Mouse (Mus musculus) neural tube, embryonic 11.5 days (tissue): ENCODE results near the gene Dcun1d3. TPM values are rescaled to one million over a fixed set of nuclear protein-coding genes. Genes with fewer than 3 reads are reported as not detected.
A peak's percentile ranks its signal among the peaks of the same experiment; 100 is the strongest.

Experiments
- ATAC-seq: fragments of 200-750 bp; cut with Nextera tagmentation; 2 replicates; pipeline ENCODE4 v1.8.0; 2017; ENCODE audit warnings: moderate number of reproducible peaks, mild to moderate bottlenecking, moderate TSS enrichment, moderate library complexity; ENCODE audit not compliant: insufficient read depth, low FRiP score, low TSS enrichment
- DNase-seq: peaks from one replicate; pipeline ENCODE4 v3.0.0-alpha.2; 2015; ENCODE audit warnings: low spot score
- H3K27ac ChIP-seq: fragments of 300-500 bp; sonication (generic); 2 replicates; pipeline ENCODE4 v1.5.1; 2014; ENCODE audit warnings: low read depth, mild to moderate bottlenecking, low read length
- H3K27me3 ChIP-seq: fragments of 300-500 bp; sonication (generic); 2 replicates; pipeline ENCODE4 v1.6.1; 2014; ENCODE audit warnings: mild to moderate bottlenecking, low read length, mixed read lengths; ENCODE audit not compliant: control insufficient read depth, insufficient read depth
- H3K36me3 ChIP-seq: fragments of 300-500 bp; sonication (generic); 2 replicates; pipeline ENCODE4 v1.6.1; 2014; ENCODE audit warnings: mild to moderate bottlenecking, low read length, moderate library complexity, mixed read lengths; ENCODE audit not compliant: control insufficient read depth, insufficient read depth
- H3K4me1 ChIP-seq: fragments of 300-500 bp; sonication (generic); 2 replicates; pipeline ENCODE4 v1.6.1; 2014; ENCODE audit warnings: low read length, mixed read lengths; ENCODE audit not compliant: control insufficient read depth, insufficient read depth
- H3K4me2 ChIP-seq: fragments of 300-500 bp; sonication (generic); 2 replicates; pipeline ENCODE4 v1.6.1; 2014; ENCODE audit warnings: low read depth, mild to moderate bottlenecking, moderate library complexity
- H3K4me3 ChIP-seq: fragments of 300-500 bp; sonication (generic); 2 replicates; pipeline ENCODE4 v1.5.1; 2014; ENCODE audit warnings: low read depth, low read length
- H3K9ac ChIP-seq: fragments of 300-500 bp; sonication (generic); 2 replicates; pipeline ENCODE4 v1.6.1; 2014; ENCODE audit warnings: mild to moderate bottlenecking, low read length
- H3K9me3 ChIP-seq: fragments of 300-500 bp; sonication (generic); 2 replicates; pipeline ENCODE4 v1.6.1; 2016; ENCODE audit warnings: low read length; ENCODE audit not compliant: control insufficient read depth
- WGBS: fragments of 180-500 bp; shearing (Covaris S2); extraction: QIAGEN DNeasy Blood & Tissue Kit; methylation state at CpG from one replicate; pipeline ENCODE4 v1.1.7; 2014; 5-methylcytosine and 5-hydroxymethylcytosine counted together
- polyA plus RNA-seq: library from polyadenylated mRNA; unstranded; fragments of >200 nt; fragmentation: Nextera tagmentation; extraction: Ambion mirVana; gene quantifications from 2 replicates; pipeline ENCODE4 v1.2.1, GENCODE M21; 2014

Dcun1d3 gene
- 10.7 and 14.0 TPM in 2 replicates for polyA plus RNA-seq

- ATAC-seq = peak; percentile 98
- Histone ChIP-seq H3K4me1 (peaks cover 17% of the 10 kb centered on the region), H3K27me3 (no peaks in the 10 kb centered on the region), H3K27ac (peak within 1 kb of the TSS; percentile 96), H3K4me3 (peak within 1 kb of the TSS; percentile 69), H3K4me2 (peak within 1 kb of the TSS; percentile 76), H3K9me3 (no peaks in the 10 kb centered on the region), H3K36me3 (no peaks in the 10 kb centered on the region), H3K9ac (peak within 1 kb of the TSS; percentile 83)
- WGBS = under 1% methylated on average over 57 of the region's 63 CpGs
- peak; percentile 98 for DNase-seq
These were observed at the start of gene Dcun1d3, which contains the start of gene Lyrm1 for GRCm38 (mm10) chr7:119895639-119896512. Gene Dcun1d3 (minus strand): TSS chr7:119896298. Gene Lyrm1 (plus strand): TSS chr7:119895861.

- no peak overlapping the region for H3K27ac ChIP-seq
- H3K36me3 ChIP-seq = no peaks in the 10 kb centered on the region
- no peaks in the 10 kb centered on the region for H3K9me3 ChIP-seq
- DNase-seq (no peak), ATAC-seq (no peak)
- no peak overlapping the region for H3K4me2 ChIP-seq
- no peak overlapping the region for H3K4me3 ChIP-seq
- WGBS = 61% methylated on average over 2 of the region's 2 CpGs
- H3K4me1 ChIP-seq = no peaks in the 10 kb centered on the region
- H3K9ac ChIP-seq = no peak overlapping the region
- no peaks in the 10 kb centered on the region for H3K27me3 ChIP-seq
These were observed 45.5 kb upstream of the Dcun1d3 start for GRCm38 (mm10) chr7:119941569-119941968.

GRCm38 (mm10) chr7:119937036-119937435 lies 40.9 kb upstream of the Dcun1d3 start:
- Histone ChIP-seq H3K9ac (no peak overlapping the region), H3K4me3 (no peak overlapping the region), H3K4me2 (no peak overlapping the region), H3K27me3 (no peaks in the 10 kb centered on the region), H3K36me3 (no peaks in the 10 kb centered on the region), H3K4me1 (no peaks in the 10 kb centered on the region), H3K27ac (no peak overlapping the region), H3K9me3 (no peaks in the 10 kb centered on the region)
- ATAC-seq = no peak
- 59% methylated on average over 5 of the region's 5 CpGs for WGBS
- DNase-seq = no peak

GRCm38 (mm10) chr7:119936321-119936720 lies 40.2 kb upstream of the Dcun1d3 start:
- Histone ChIP-seq H3K27ac (no peak overlapping the region), H3K4me1 (no peaks in the 10 kb centered on the region), H3K27me3 (no peaks in the 10 kb centered on the region), H3K36me3 (no peaks in the 10 kb centered on the region), H3K4me3 (no peak overlapping the region), H3K4me2 (no peak overlapping the region), H3K9me3 (no peaks in the 10 kb centered on the region), H3K9ac (no peak overlapping the region)
- no peak for ATAC-seq
- DNase-seq = no peak

GRCm38 (mm10) chr7:119928783-119929440 lies 32.8 kb upstream of the Dcun1d3 start:
- Histone ChIP-seq H3K9ac (no peak overlapping the region), H3K4me1 (no peaks in the 10 kb centered on the region), H3K27ac (no peak overlapping the region), H3K4me2 (no peak overlapping the region), H3K4me3 (no peak overlapping the region), H3K36me3 (no peaks in the 10 kb centered on the region), H3K27me3 (no peaks in the 10 kb centered on the region), H3K9me3 (no peaks in the 10 kb centered on the region)
- ATAC-seq (no peak), DNase-seq (no peak)
- WGBS = 71% methylated on average over 2 of the region's 2 CpGs

- Histone ChIP-seq H3K9me3 (no peaks in the 10 kb centered on the region), H3K27ac (no peak overlapping the region), H3K4me2 (no peak overlapping the region), H3K4me3 (no peak overlapping the region), H3K27me3 (no peaks in the 10 kb centered on the region), H3K4me1 (no peaks in the 10 kb centered on the region), H3K36me3 (no peaks in the 10 kb centered on the region), H3K9ac (no peak overlapping the region)
- 83% methylated on average over 4 of the region's 4 CpGs for WGBS
- no peak for DNase-seq
- ATAC-seq = no peak
These were observed 25.0 kb upstream of the Dcun1d3 start for GRCm38 (mm10) chr7:119921054-119921453.

- ATAC-seq (no peak), DNase-seq (no peak)
- H3K4me2 ChIP-seq = no peak overlapping the region
- no peaks in the 10 kb centered on the region for H3K27me3 ChIP-seq
- WGBS = 68% methylated on average over 2 of the region's 2 CpGs
- no peak overlapping the region for H3K9ac ChIP-seq
- no peaks in the 10 kb centered on the region for H3K4me1 ChIP-seq
- H3K4me3 ChIP-seq = no peak overlapping the region
- no peak overlapping the region for H3K27ac ChIP-seq
- no peaks in the 10 kb centered on the region for H3K9me3 ChIP-seq
- H3K36me3 ChIP-seq = no peaks in the 10 kb centered on the region
These were observed 24.4 kb upstream of the Dcun1d3 start for GRCm38 (mm10) chr7:119920457-119920856.

GRCm38 (mm10) chr7:119911727-119912126 lies 15.6 kb upstream of the Dcun1d3 start:
- H3K9me3 ChIP-seq = no peaks in the 10 kb centered on the region
- 81% methylated on average over 3 of the region's 3 CpGs for WGBS
- DNase-seq (no peak), ATAC-seq (no peak)
- no peaks in the 10 kb centered on the region for H3K36me3 ChIP-seq
- H3K4me2 ChIP-seq = no peak overlapping the region
- H3K27ac ChIP-seq = no peak overlapping the region
- no peaks in the 10 kb centered on the region for H3K27me3 ChIP-seq
- no peak overlapping the region for H3K9ac ChIP-seq
- no peaks in the 10 kb centered on the region for H3K4me1 ChIP-seq
- no peak overlapping the region for H3K4me3 ChIP-seq
